Mouse (Mus musculus) hindbrain, postnatal 0 days (tissue): ENCODE results near the gene Cadps2. TPM values are rescaled to one million over a fixed set of nuclear protein-coding genes. Genes with fewer than 3 reads are reported as not detected.

ENCODE experiments used
- ATAC-seq: fragments of 200-750 bp; cut with Nextera tagmentation; 2 replicates; pipeline ENCODE4 v1.8.0; 2017; ENCODE audit warnings: mild to moderate bottlenecking, moderate TSS enrichment, moderate library complexity
- DNase-seq: peaks from one replicate; pipeline ENCODE4 v3.0.0-alpha.2; 2015; ENCODE audit warnings: low spot score
- H3K27ac ChIP-seq: fragments of 300-500 bp; sonication (generic); 2 replicates; pipeline ENCODE4 v1.5.1; 2014; ENCODE audit warnings: mild to moderate bottlenecking
- H3K27me3 ChIP-seq: fragments of 300-500 bp; sonication (generic); 2 replicates; pipeline ENCODE4 v1.6.1; 2014; ENCODE audit warnings: low read length, mixed read lengths; ENCODE audit not compliant: insufficient read depth
- H3K36me3 ChIP-seq: fragments of 300-500 bp; sonication (generic); 2 replicates; pipeline ENCODE4 v1.6.1; 2014; ENCODE audit warnings: low read length, mixed read lengths; ENCODE audit not compliant: insufficient read depth
- H3K4me1 ChIP-seq: fragments of 300-500 bp; sonication (generic); 2 replicates; pipeline ENCODE4 v1.6.1; 2014; ENCODE audit warnings: antibody characterized with exemption, low read length, mixed read lengths; ENCODE audit not compliant: insufficient read depth
- H3K4me2 ChIP-seq: fragments of 300-500 bp; sonication (generic); 2 replicates; pipeline ENCODE4 v1.6.1; 2014; ENCODE audit warnings: low read depth, mild to moderate bottlenecking, low read length, moderate library complexity, mixed read lengths
- H3K4me3 ChIP-seq: fragments of 300-500 bp; sonication (generic); 2 replicates; pipeline ENCODE4 v1.5.1; 2014; ENCODE audit warnings: low read length
- H3K9ac ChIP-seq: fragments of 300-500 bp; sonication (generic); replicated peaks from 2 replicates; pipeline ENCODE4 v1.6.1; 2014; ENCODE audit warnings: mild to moderate bottlenecking, low read length, moderate library complexity, mixed read lengths
- H3K9me3 ChIP-seq: fragments of 300-500 bp; sonication (generic); 2 replicates; pipeline ENCODE4 v1.6.1; 2016; ENCODE audit warnings: low read length, mixed read lengths
- CTCF ChIP-seq: IDR thresholded peaks from 2 replicates; pipeline ENCODE4 v1.5.1; 2016; ENCODE audit warnings: antibody characterized with exemption, control low read depth, low read depth
- WGBS: fragments of 180-500 bp; shearing (Covaris S2); extraction: QIAGEN DNeasy Blood & Tissue Kit; methylation state at CpG from one replicate; pipeline ENCODE4 v1.1.7; 2014; 5-methylcytosine and 5-hydroxymethylcytosine counted together
- polyA plus RNA-seq: library from polyadenylated mRNA; unstranded; fragments of >200 nt; fragmentation: Nextera tagmentation; extraction: Ambion mirVana; gene quantifications from 2 replicates; pipeline ENCODE4 v1.2.1, GENCODE M21; 2015
- total RNA-seq: library from RNA; depleted of rRNA; stranded (reverse); fragments of >200 nt; gene quantifications from 2 replicates; pipeline ENCODE4 v1.2.3, GENCODE M21; 2014

Gene Cadps2
- total and polyA plus RNA-seq, 2 experiments from 2014 or later, result 15.9 to 57.5 TPM

GRCm38 (mm10) chr6:23314291-23314690, 524.9 kb downstream of the Cadps2 start:
- no peaks in the 10 kb centered on the region for H3K27me3 ChIP-seq
- H3K4me3 ChIP-seq, result no peak overlapping the region
- no peak for DNase-seq
- H3K9ac ChIP-seq, result no peak overlapping the region
- no peaks in the 10 kb centered on the region for H3K4me1 ChIP-seq
- WGBS, result 48% methylated on average over 5 of the region's 5 CpGs
- no peak overlapping the region for H3K27ac ChIP-seq
- no peaks in the 10 kb centered on the region for H3K9me3 ChIP-seq
- no peak overlapping the region for H3K4me2 ChIP-seq
- no peak for ATAC-seq
- no peaks in the 10 kb centered on the region for H3K36me3 ChIP-seq
- TF ChIP-seq CTCF, result no peak

- no peak for ATAC-seq
- Histone ChIP-seq H3K4me3 (no peak overlapping the region), H3K4me2 (no peak overlapping the region), H3K27me3 (no peaks in the 10 kb centered on the region), H3K9me3 (no peaks in the 10 kb centered on the region), H3K27ac (no peak overlapping the region), H3K36me3 (no peaks in the 10 kb centered on the region), H3K9ac (no peak overlapping the region), H3K4me1 (no peaks in the 10 kb centered on the region)
- no peak for DNase-seq
- 83% methylated on average over 6 of the region's 6 CpGs for WGBS
- no peak for TF ChIP-seq CTCF
Observed at GRCm38 (mm10) chr6:23306046-23306445, 533.2 kb downstream of the Cadps2 start.

GRCm38 (mm10) chr6:23298596-23298995, 540.6 kb downstream of the Cadps2 start:
- DNase-seq (no peak), ATAC-seq (no peak)
- Histone ChIP-seq H3K4me3 (no peak overlapping the region), H3K36me3 (no peaks in the 10 kb centered on the region), H3K27ac (no peak overlapping the region), H3K9me3 (no peaks in the 10 kb centered on the region), H3K9ac (no peak overlapping the region), H3K4me2 (no peak overlapping the region), H3K27me3 (no peaks in the 10 kb centered on the region), H3K4me1 (no peaks in the 10 kb centered on the region)
- no peak for TF ChIP-seq CTCF
- 68% methylated on average over 2 of the region's 2 CpGs for WGBS

- Histone ChIP-seq H3K9me3 (no peaks in the 10 kb centered on the region), H3K36me3 (no peaks in the 10 kb centered on the region), H3K4me3 (no peak overlapping the region), H3K4me2 (no peak overlapping the region), H3K27ac (no peak overlapping the region), H3K4me1 (no peaks in the 10 kb centered on the region), H3K9ac (no peak overlapping the region), H3K27me3 (no peaks in the 10 kb centered on the region)
- no peak for ATAC-seq
- no peak for TF ChIP-seq CTCF
- DNase-seq, result no peak
- 88% methylated on average over 4 of the region's 4 CpGs for WGBS
Observed at GRCm38 (mm10) chr6:23294685-23295084, 544.5 kb downstream of the Cadps2 start.

GRCm38 (mm10) chr6:23288752-23289151, 550.5 kb downstream of the Cadps2 start:
- H3K27me3 ChIP-seq, result 0 out of 2 replicates have a peak, but pooled peaks cover under 1% of the 10 kb centered on the region
- no peak overlapping the region for H3K27ac ChIP-seq
- no peaks in the 10 kb centered on the region for H3K36me3 ChIP-seq
- H3K9ac ChIP-seq, result no peak overlapping the region
- ATAC-seq (no peak), DNase-seq (no peak)
- no peak overlapping the region for H3K4me2 ChIP-seq
- no peaks in the 10 kb centered on the region for H3K4me1 ChIP-seq
- WGBS, result 93% methylated on average over 4 of the region's 4 CpGs
- H3K4me3 ChIP-seq, result no peak overlapping the region
- H3K9me3 ChIP-seq, result no peaks in the 10 kb centered on the region
- no peak for TF ChIP-seq CTCF

GRCm38 (mm10) chr6:23281514-23281820, 557.8 kb downstream of the Cadps2 start:
- no peaks in the 10 kb centered on the region for H3K36me3 ChIP-seq
- no peaks in the 10 kb centered on the region for H3K4me1 ChIP-seq
- no peak overlapping the region for H3K9ac ChIP-seq
- no peak overlapping the region for H3K27ac ChIP-seq
- H3K4me2 ChIP-seq, result no peak overlapping the region
- no peak for TF ChIP-seq CTCF
- H3K27me3 ChIP-seq, result peaks cover 25% of the 10 kb centered on the region; the same call in 1 of the 2 replicates
- no peak for DNase-seq
- WGBS, result 52% methylated on average over 9 of the region's 9 CpGs
- no peak for ATAC-seq
- no peaks in the 10 kb centered on the region for H3K9me3 ChIP-seq
- H3K4me3 ChIP-seq, result no peak overlapping the region

- H3K4me3 ChIP-seq, result no peak overlapping the region
- H3K4me1 ChIP-seq, result no peaks in the 10 kb centered on the region
- no peaks in the 10 kb centered on the region for H3K9me3 ChIP-seq
- H3K27me3 ChIP-seq, result peaks cover 27% of the 10 kb centered on the region; the same call in 1 of the 2 replicates
- TF ChIP-seq CTCF, result no peak
- no peak overlapping the region for H3K9ac ChIP-seq
- peak; percentile 66 for ATAC-seq
- H3K4me2 ChIP-seq, result no peak overlapping the region
- 19% methylated on average over 15 of the region's 15 CpGs for WGBS
- no peak overlapping the region for H3K27ac ChIP-seq
- no peaks in the 10 kb centered on the region for H3K36me3 ChIP-seq
- DNase-seq, result peak; percentile 64
Observed at GRCm38 (mm10) chr6:23280811-23281513, 558.3 kb downstream of the Cadps2 start.
